ENCODE assay signal across 9 mouse cellular contexts in genomic region chr4:149048625-149049228, GRCm38 (mm10). TPM values are rescaled to one million over a fixed set of nuclear protein-coding genes. Genes with fewer than 3 reads are reported as not detected.
DNase-seq lines count a peak whose midpoint lies in the region; ATAC-seq and TF ChIP-seq lines count a peak whose summit lies in the region.
"Had no signal": no experiment of that assay in that cellular context is flagged by ENCODE, and none has a peak within 500 bp of the region (broad histone marks: within the 10 kb centered on the region; RNA-seq: fewer than 3 reads in every experiment).

No protein-coding gene starts in this region.

- no peak for TF ChIP-seq POLR2A in CH12.LX (IDR thresholded peaks at IDR 0.05; ENCODE audit: low read depth, low read length)
- no peak for TF ChIP-seq POLR2A in limb, embryonic 14.5 days (IDR thresholded peaks at IDR 0.05; ENCODE audit: borderline replicate concordance, extremely low read depth, insufficient read depth, insufficient read length)

- no peak overlapping the region for H3K9ac ChIP-seq in CH12.LX (ENCODE audit: insufficient read depth, low read depth)
- H3K9ac ChIP-seq in limb, embryonic 14.5 days (ENCODE audit: low read depth, low read length, severe bottlenecking) = no peak overlapping the region
- H3K9ac ChIP-seq in neural tube, embryonic 13.5 days = peak overlapping the region; percentile 49

- H3K79me2 ChIP-seq in CH12.LX (replicated peaks; ENCODE audit: control insufficient read depth, extremely low read depth, insufficient read depth, poor library complexity, severe bottlenecking) = peaks cover 3% of the 10 kb centered on the region

- H3K4me1 ChIP-seq in CH12.LX (ENCODE audit: control insufficient read depth in 1 of 2, insufficient read depth in 2 of 2) = peaks cover 13 to 69% of the 10 kb centered on the region in 2 experiments
- peaks cover 21% of the 10 kb centered on the region for H3K4me1 ChIP-seq in limb, embryonic 14.5 days (ENCODE audit: control insufficient read depth, insufficient read depth, low read length)
- H3K4me1 ChIP-seq in neural tube, embryonic 13.5 days (replicated peaks) = peaks cover 54% of the 10 kb centered on the region

- intact Hi-C loops in heart, postnatal 25 days (cut with DNase I) = loop anchor here (5.0 kb wide), 3 partner anchors 91 to 306 kb away; partner anchors contain the start of gene Casz1

- dilution Hi-C loops in CH12.LX (cut with MboI; ENCODE audit: extremely low pct_ligation_motif_present, extremely low pct_unique_long_range_greater_than_20kb, low sequenced_read_pairs) = no loop called here

- H3K36me3 ChIP-seq in CH12.LX (replicated peaks in 1 of 2; ENCODE audit: control insufficient read depth in 1 of 2, insufficient read depth in 1 of 2, low read length in 1 of 2) = peaks cover 0 to 50% of the 10 kb centered on the region in 2 experiments
- H3K36me3 ChIP-seq in limb, embryonic 14.5 days (ENCODE audit: control insufficient read depth, insufficient read depth, low read length) = no peaks in the 10 kb centered on the region
- no peaks in the 10 kb centered on the region for H3K36me3 ChIP-seq in neural tube, embryonic 13.5 days

- no peak overlapping the region for H3K27ac ChIP-seq in CH12.LX (ENCODE audit: insufficient read depth, low read depth)
- H3K27ac ChIP-seq in limb, embryonic 14.5 days (replicated peaks; ENCODE audit: low read depth, low read length) = no peak overlapping the region
- H3K27ac ChIP-seq in neural tube, embryonic 13.5 days (replicated peaks) = peak overlapping the region; percentile 74

- H3K27me3 ChIP-seq in CH12.LX (replicated peaks) = no peaks in the 10 kb centered on the region
- H3K27me3 ChIP-seq in limb, embryonic 14.5 days (ENCODE audit: control insufficient read depth, insufficient read depth, low read length) = no peaks in the 10 kb centered on the region
- peaks cover 13% of the 10 kb centered on the region for H3K27me3 ChIP-seq in neural tube, embryonic 13.5 days

- TF ChIP-seq CTCF in CH12.LX (conservative IDR thresholded peaks at IDR 0.05 in 1 of 2, IDR thresholded peaks at IDR 0.05 in 1 of 2; ENCODE audit: low read depth in 2 of 2, low read length in 2 of 2) = no peak

- in situ Hi-C loops in CH12.LX (cut with MboI; ENCODE audit: low pct_ligation_motif_present, low pct_unique_long_range_greater_than_20kb, low sequenced_read_pairs) = no loop called here

- H3K9me3 ChIP-seq in CH12.LX (replicated peaks; ENCODE audit: low read length) = no peaks in the 10 kb centered on the region
- no peaks in the 10 kb centered on the region for H3K9me3 ChIP-seq in limb, embryonic 14.5 days (ENCODE audit: control insufficient read depth, low read length)
- no peaks in the 10 kb centered on the region for H3K9me3 ChIP-seq in neural tube, embryonic 13.5 days
- H3K9me3 ChIP-seq: megakaryocyte, embryonic 14.5 days had no signal

- H3K4me2 ChIP-seq in CH12.LX (ENCODE audit: insufficient read depth, low read depth, poor library complexity, severe bottlenecking) = no peak overlapping the region
- peak overlapping the region; percentile 28; the same call in 1 of the 2 replicates for H3K4me2 ChIP-seq in limb, embryonic 14.5 days (replicated peaks; ENCODE audit: low read depth, low read length, severe bottlenecking)
- H3K4me2 ChIP-seq in neural tube, embryonic 13.5 days = peak overlapping the region; percentile 29

- ATAC-seq in limb, embryonic 14.5 days (ENCODE audit: low FRiP score, low read depth) = no peak
- no peak for ATAC-seq in neural tube, embryonic 13.5 days (ENCODE audit: low read depth)

- WGBS in limb, embryonic 14.5 days = 9% methylated on average over 10 of the region's 10 CpGs
- 11% methylated on average over 10 of the region's 10 CpGs for WGBS in neural tube, embryonic 13.5 days

- no peak for TF ChIP-seq EP300 in CH12.LX (IDR thresholded peaks at IDR 0.05; ENCODE audit: low read length)

- peak; percentile 39 for DNase-seq in CH12.LX (ENCODE audit: extremely low read depth)
- DNase-seq in embryo, embryonic 10.5 days (ENCODE audit: low spot score) = peak; percentile 63
- DNase-seq in heart, postnatal 25 days (ENCODE audit: low spot score) = peak; percentile 10
- DNase-seq in limb, embryonic 14.5 days (ENCODE audit: low spot score) = peak; percentile 37
- no peak for DNase-seq in cerebellum, adult 8-10 months
- DNase-seq in right cerebral cortex, adult 2 months (ENCODE audit: low spot score in 2 of 2) = no peak
- no peak for DNase-seq in layer of hippocampus, postnatal 10 days (ENCODE audit: low spot score in 2 of 2)

- no peak overlapping the region for H3K4me3 ChIP-seq in CH12.LX (replicated peaks in 1 of 3; ENCODE audit: low read depth in 2 of 3, low read length in 2 of 3, poor library complexity in 1 of 3)
- no peak overlapping the region for H3K4me3 ChIP-seq in limb, embryonic 14.5 days (replicated peaks; ENCODE audit: low read length)
- no peak overlapping the region for H3K4me3 ChIP-seq in neural tube, embryonic 13.5 days
- H3K4me3 ChIP-seq: megakaryocyte, embryonic 14.5 days had no signal

- TF ChIP-seq RAD21 in CH12.LX (IDR thresholded peaks at IDR 0.05; ENCODE audit: low read depth, low read length) = no peak

TF ChIP-seq in CH12.LX, 34 proteins besides CTCF, POLR2A, EP300 and RAD21:
- no peak for TF ChIP-seq BHLHE40 (IDR thresholded peaks at IDR 0.05; ENCODE audit: low read depth, low read length)
- TF ChIP-seq MAX (IDR thresholded peaks at IDR 0.05; ENCODE audit: low read length) = no peak
- no peak for TF ChIP-seq NRF1 (IDR thresholded peaks at IDR 0.05; ENCODE audit: low read depth, low read length)
- no peak for TF ChIP-seq SMC3 (IDR thresholded peaks at IDR 0.05; ENCODE audit: low read depth, low read length)
- TF ChIP-seq ELF1 (IDR thresholded peaks at IDR 0.05; ENCODE audit: low read depth, low read length) = no peak
- no peak for TF ChIP-seq CHD2 (IDR thresholded peaks at IDR 0.05; ENCODE audit: low read length)
- no peak for TF ChIP-seq JUND (conservative IDR thresholded peaks at IDR 0.05; ENCODE audit: low read depth, low read length)
- no peak for TF ChIP-seq KAT2A (IDR thresholded peaks at IDR 0.05; ENCODE audit: insufficient replicate concordance, low read length)
- no peak for TF ChIP-seq ETS1 (conservative IDR thresholded peaks at IDR 0.05; ENCODE audit: low read depth, low read length)
- no peak for TF ChIP-seq IRF4 (IDR thresholded peaks at IDR 0.05; ENCODE audit: low read depth, low read length)
- no peak for TF ChIP-seq USF2 (conservative IDR thresholded peaks at IDR 0.05; ENCODE audit: low read depth, low read length)

RNA-seq across cellular contexts. Expression of gene Pex14, which starts 50.9 kb away (rescaled TPM):
- total RNA-seq in CH12.LX (2012; rRNA removed) (48.5 and 51.3 TPM in 2 replicates), CH12.LX (2014; rRNA removed) (60.3 and 63.6 TPM in 2 replicates)
- polyA plus RNA-seq in CH12.LX (2012; ENCODE audit: insufficient read length, low read depth) = 59.2 and 67.7 TPM in 2 replicates
- total RNA-seq in heart, postnatal 25 days (2021) = 10 to 100 TPM; 19.4 to 20.1 TPM
- polyA plus RNA-seq in limb, embryonic 14.5 days (2012; rRNA removed) = 32.3 and 34.4 TPM in 2 replicates
- 37.3 and 39.7 TPM in 2 replicates for polyA plus RNA-seq in limb, embryonic 14.5 days (2014; fragmentation: Nextera tagmentation; extraction: Ambion mirVana)
- 50.5 and 52.9 TPM in 2 replicates for polyA plus RNA-seq in neural tube, embryonic 13.5 days (2015; fragmentation: Nextera tagmentation; extraction: Ambion mirVana)
- 10 to 100 TPM; 32.2 to 33.2 TPM for total RNA-seq in layer of hippocampus, postnatal 10 days (2021)

RNA-seq across cellular contexts. Expression of gene Dffa, which starts 55.2 kb away (rescaled TPM):
- total RNA-seq in CH12.LX (2012; rRNA removed) (26.8 and 27.2 TPM in 2 replicates), CH12.LX (2014; rRNA removed) (23.4 and 23.7 TPM in 2 replicates)
- 42.0 and 44.8 TPM in 2 replicates for polyA plus RNA-seq in CH12.LX (2012; ENCODE audit: insufficient read length, low read depth)
- 10 to 100 TPM; 41.3 to 41.5 TPM for total RNA-seq in heart, postnatal 25 days (2021)
- polyA plus RNA-seq in limb, embryonic 14.5 days (2012; rRNA removed) = 31.9 and 33.6 TPM in 2 replicates
- 27.0 and 27.6 TPM in 2 replicates for polyA plus RNA-seq in limb, embryonic 14.5 days (2014; fragmentation: Nextera tagmentation; extraction: Ambion mirVana)
- 32.8 and 35.6 TPM in 2 replicates for polyA plus RNA-seq in neural tube, embryonic 13.5 days (2015; fragmentation: Nextera tagmentation; extraction: Ambion mirVana)
- total RNA-seq in layer of hippocampus, postnatal 10 days (2021) = 10 to 100 TPM; 42.4 to 47.3 TPM

Comparison
In these comparisons a context has a peak if more than half of its experiments do, and no peak if none do; other contexts are left out.
1. DNase-seq: peak in CH12.LX (single experiment), embryo, embryonic 10.5 days (single experiment), heart, postnatal 25 days (single experiment) and limb, embryonic 14.5 days (single experiment); none in cerebellum, adult 8-10 months (single experiment), right cerebral cortex, adult 2 months (0 of 2) and layer of hippocampus, postnatal 10 days (0 of 2).